Mouse (Mus musculus) adrenal gland, postnatal 4 days (tissue): Measurements from ENCODE around the gene Phtf2. TPM values are rescaled to one million over a fixed set of nuclear protein-coding genes. Genes with fewer than 3 reads are reported as not detected.
"Not testable (repeated sequence)": the region's sequence is repeated elsewhere in the genome, so short reads cannot be mapped to it uniquely, and the experiment has no call there.

ENCODE experiments used
- DNase-seq, 2 experiments: peaks; one replicate each; pipeline ENCODE4 v3.0.0; 2021 to 2022; ENCODE audit warnings: low spot score in 2 of 2, mixed read lengths in 2 of 2
- total RNA-seq, 2 experiments: library from RNA; stranded (reverse); gene quantifications; 2 replicates each; pipeline ENCODE4 v1.2.3; 2021

The Phtf2 gene
- total RNA-seq, 2 experiments from 2014 or later: 13.9 to 14.6 TPM

- no peak for DNase-seq
These were observed 16.6 kb downstream of the Phtf2 start for GRCm38 (mm10) chr5:20865193-20865755.

- DNase-seq: no peak
These were observed 17.5 kb downstream of the Phtf2 start for GRCm38 (mm10) chr5:20864216-20864969.

- no peak for DNase-seq
These were observed 20.0 kb downstream of the Phtf2 start for GRCm38 (mm10) chr5:20861901-20862300.

- no peak for DNase-seq
These were observed 21.4 kb downstream of the Phtf2 start for GRCm38 (mm10) chr5:20860565-20860964.

- no peak for DNase-seq
These were observed 23.5 kb downstream of the Phtf2 start for GRCm38 (mm10) chr5:20858404-20858803.

- DNase-seq: no peak
These were observed 26.9 kb downstream of the Phtf2 start for GRCm38 (mm10) chr5:20855066-20855465.

GRCm38 (mm10) chr5:20847010-20847409, 34.9 kb downstream of the Phtf2 start:
- DNase-seq: no peak

- no peak for DNase-seq
These were observed 38.1 kb downstream of the Phtf2 start for GRCm38 (mm10) chr5:20843816-20844215.

- DNase-seq: no peak
These were observed 38.5 kb downstream of the Phtf2 start for GRCm38 (mm10) chr5:20843405-20843804.

GRCm38 (mm10) chr5:20837082-20837481, 44.8 kb downstream of the Phtf2 start:
- no peak for DNase-seq

GRCm38 (mm10) chr5:20834399-20834798, 47.5 kb downstream of the Phtf2 start:
- no peak for DNase-seq

- no peak for DNase-seq
These were observed 50.5 kb downstream of the Phtf2 start for GRCm38 (mm10) chr5:20831433-20831832.

- DNase-seq: no peak
These were observed 51.2 kb downstream of the Phtf2 start for GRCm38 (mm10) chr5:20830717-20831116.

GRCm38 (mm10) chr5:20821647-20822046, 60.3 kb downstream of the Phtf2 start:
- no peak for DNase-seq

- no peak for DNase-seq
These were observed 60.8 kb downstream of the Phtf2 start for GRCm38 (mm10) chr5:20821122-20821521.

- no peak for DNase-seq
These were observed 66.8 kb downstream of the Phtf2 start for GRCm38 (mm10) chr5:20815094-20815493.

GRCm38 (mm10) chr5:20810449-20810848, 71.5 kb downstream of the Phtf2 start:
- no peak for DNase-seq

GRCm38 (mm10) chr5:20795932-20796331, 86.0 kb downstream of the Phtf2 start:
- no peak for DNase-seq

- DNase-seq: no peak
These were observed 90.0 kb downstream of the Phtf2 start for GRCm38 (mm10) chr5:20791793-20792554.

- not testable (repeated sequence) for DNase-seq
These were observed 95.5 kb downstream of the Phtf2 start for GRCm38 (mm10) chr5:20786471-20786870.

GRCm38 (mm10) chr5:20781116-20781515, 100.8 kb downstream of the Phtf2 start:
- DNase-seq: no peak

- DNase-seq: no peak
These were observed 102.7 kb downstream of the Phtf2 start for GRCm38 (mm10) chr5:20779191-20779590.
